Mouse (Mus musculus): ENCODE measurements around the gene Mrln.

Gene Mrln

DNA sequence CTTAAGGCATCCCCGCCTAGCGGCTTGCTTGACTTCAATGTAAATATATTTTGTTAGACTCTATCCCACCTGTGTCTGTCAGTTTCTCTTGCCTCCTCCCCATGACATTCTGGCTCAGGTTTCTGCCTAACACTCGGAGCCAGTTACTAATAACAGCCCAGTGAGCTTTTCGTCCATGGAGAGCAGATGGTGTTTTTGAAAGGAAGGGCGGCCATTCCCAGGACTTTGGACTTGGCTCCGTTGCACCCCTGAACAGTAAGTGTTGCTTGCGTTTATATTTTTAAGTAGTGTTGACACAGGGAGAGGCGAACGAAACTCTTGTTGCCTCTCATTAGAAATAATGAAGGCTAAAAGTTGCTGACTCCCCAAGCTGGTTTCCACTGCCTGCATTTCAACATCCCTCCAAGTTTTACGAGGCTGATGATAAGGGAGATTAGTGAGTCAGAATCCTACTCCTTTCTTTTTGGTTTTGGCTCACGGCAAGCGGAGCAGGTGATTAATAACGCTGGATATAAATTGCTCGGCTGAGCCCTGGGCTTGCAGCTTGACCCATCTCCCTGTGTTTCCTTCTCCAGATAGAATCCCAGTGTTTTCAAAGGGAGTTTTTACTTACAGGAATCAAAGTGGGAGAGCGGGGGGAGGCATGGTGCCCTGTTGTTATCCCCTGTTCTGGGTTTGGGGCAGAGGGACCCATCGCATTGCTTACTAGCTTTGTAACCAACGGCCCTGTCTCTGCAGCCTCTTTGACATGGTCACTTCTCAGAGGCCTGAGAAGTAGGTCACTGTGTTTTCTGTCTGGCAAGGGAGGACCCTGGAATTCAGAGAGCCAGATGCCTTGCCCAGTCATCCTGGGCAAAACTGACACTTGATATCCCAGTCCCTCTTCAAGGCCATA, at the start of gene Mrln:
Mrln (plus strand) TSS at position 160 of the 895 bp plus-strand sequence.
- peak; percentile 55 for DNase-seq (ENCODE audit: low spot score)

DNA sequence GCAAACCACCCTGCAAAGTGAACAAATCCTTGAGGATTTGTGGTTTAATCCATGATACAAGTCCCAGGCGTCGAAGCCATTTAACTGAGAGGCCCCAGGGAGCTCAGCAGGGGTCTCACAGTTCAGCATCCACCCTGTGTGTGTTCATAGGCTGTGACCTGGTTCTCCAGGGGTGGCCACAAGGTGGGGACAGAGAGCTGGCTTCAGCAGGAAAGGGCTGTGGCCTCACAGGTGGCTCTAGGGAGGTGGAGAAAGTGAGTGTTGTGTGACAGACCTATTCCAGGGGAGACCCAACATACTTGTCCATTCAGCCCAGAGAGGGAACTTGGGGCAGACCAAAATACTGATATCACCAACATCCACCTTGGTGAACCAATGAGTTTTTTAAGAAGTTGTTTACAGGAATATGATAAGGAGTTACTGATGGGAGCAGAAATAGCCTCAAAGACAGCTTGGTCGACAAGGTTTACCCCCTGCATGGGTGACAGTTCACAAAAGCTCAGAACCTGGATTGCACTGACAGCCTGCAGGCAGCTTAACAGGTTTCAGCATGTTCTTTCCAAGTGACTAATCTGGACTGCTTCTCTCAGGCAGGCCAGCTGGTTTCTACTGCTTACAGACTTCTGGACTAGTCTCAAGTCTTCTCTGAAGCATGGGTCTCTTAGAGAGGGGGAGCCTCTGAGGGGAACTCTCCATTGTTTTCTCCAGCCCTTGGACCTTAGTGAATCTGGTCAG, 47.9 kb upstream of the Mrln start:
- peak; percentile 35 for DNase-seq (ENCODE audit: low spot score)

DNA sequence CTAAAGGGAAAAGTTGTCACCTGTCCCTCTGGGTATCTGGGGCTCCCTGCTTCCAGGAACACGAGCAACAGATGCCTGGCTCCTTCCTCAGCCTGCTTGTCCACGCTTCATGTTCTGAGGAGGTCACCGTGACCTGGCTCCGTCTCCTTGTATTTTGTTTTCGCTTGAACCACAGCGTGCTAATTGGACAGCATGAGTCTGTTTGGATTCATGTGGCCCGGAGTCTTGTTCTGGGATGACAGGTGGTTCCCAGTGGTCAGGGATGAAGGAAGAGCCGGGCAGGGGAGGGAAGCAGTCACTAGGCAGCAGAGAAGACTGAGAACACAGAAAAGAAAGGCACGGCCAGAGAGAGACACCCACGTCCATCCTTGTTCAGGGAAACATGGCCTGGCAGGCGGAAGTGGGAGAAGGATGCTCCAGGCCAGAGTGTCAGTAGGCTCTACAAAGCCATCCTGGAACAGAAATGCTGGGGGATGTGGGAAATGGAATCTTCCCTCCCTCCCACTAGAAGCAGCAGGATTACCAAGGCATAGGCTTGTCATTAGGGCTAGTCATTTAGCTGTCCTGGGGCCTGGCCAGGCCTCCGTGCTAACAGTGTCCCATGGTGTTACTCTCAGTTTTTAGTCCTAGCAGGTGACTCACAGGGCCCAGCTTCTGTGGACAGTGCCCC, 44.7 kb upstream of the Mrln start:
- DNase-seq (ENCODE audit: low spot score): no peak

DNA sequence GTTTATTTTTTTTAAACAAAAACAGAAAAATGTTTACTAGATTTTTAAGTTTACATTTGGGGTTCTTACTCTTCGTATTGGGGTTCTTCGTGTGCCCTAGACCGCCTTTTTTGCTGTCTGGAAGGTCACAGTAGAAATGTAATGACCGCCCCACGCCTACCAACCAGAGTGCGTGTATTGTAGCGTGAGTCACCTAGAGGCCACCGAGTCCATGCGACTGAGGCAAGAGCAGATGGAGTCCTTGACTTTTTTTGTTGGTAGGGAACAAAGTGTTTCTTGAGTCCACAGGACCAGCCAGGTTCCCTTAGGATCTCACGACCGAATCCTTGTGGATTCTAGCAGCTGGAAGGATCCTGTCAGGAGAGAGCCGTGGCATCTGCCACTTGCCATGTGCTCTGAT, 43.7 kb upstream of the Mrln start:
- DNase-seq (ENCODE audit: low spot score): no peak

DNA sequence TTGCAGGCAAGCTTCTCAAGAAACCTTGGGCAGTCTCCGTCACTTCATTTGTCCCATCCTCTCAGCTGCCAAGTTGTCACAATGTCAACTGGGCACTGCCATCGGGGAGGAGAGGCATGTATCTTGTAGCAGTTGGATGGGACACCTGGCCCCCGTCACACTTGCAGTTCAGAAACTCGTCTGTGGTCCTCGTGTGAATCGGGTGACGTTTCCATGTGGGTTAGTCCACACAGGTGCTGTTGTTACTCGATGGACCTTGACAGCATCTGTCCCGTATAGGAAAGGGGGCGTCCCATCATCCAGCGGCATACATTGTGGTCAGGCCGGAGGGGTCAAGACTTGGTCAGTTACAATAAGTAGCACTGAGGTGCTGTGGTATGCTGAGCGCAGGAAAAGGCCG, 43.0 kb upstream of the Mrln start:
- DNase-seq (ENCODE audit: low spot score): no peak

DNA sequence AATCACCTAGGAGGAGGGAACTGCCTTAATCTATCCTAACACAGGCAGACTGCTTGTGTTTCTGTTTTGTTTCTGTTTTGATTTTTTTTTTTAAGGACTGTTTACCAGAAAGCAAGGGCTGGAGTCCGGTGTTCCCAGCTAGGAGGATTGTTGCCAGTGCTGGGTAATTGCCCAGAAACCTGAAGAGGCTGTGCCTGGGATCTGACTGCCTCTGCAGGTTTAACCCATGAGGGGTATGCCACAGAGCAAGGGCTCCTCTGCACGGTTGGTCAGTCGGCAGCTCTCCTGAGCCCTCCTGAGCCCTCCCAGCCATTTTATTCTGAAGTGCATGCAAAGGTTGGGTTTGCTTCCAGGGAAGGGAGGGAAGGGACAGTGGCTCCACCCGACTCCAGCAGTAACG, 40.8 kb upstream of the Mrln start:
- no peak for DNase-seq (ENCODE audit: low spot score)

DNA sequence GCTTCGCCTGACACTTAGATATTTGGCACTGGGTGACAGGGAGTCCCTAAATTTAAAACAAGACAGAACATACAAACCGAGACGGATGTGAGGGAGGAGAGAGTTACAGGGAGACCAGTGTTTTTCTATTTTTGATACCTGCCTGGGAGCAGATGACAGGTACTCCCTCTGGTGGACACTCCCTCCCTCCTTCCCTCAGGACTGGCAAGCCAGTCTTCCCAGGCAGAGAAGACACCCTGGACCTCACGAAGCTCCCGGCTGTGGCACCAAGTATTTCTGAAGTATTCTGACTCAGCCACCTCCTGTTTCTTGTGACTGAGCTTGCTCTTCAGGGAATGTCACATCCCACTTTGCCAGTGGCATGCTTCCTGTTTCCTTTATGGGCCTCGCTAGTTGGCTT, 38.6 kb upstream of the Mrln start:
- peak; percentile 37 for DNase-seq (ENCODE audit: low spot score)

DNA sequence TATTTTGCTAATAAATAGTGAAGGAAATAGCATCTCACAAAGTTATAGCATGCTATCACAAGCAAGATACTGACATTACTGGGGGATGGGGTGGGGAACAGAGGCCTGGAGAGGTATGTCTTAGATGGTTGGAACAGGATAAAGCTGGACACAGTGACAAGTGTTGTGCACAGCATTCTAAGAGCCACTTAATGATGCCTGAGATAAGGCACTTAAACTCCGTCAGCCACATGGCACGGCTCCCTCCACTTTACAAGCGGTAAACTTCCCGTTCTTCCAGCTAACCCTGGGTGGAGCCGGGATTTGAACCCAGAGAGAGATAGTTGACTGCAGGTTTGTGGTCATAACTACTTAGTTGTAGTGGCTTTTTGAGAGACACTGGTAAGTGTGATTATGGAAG, 38.0 kb upstream of the Mrln start:
- no peak for DNase-seq (ENCODE audit: low spot score)

DNA sequence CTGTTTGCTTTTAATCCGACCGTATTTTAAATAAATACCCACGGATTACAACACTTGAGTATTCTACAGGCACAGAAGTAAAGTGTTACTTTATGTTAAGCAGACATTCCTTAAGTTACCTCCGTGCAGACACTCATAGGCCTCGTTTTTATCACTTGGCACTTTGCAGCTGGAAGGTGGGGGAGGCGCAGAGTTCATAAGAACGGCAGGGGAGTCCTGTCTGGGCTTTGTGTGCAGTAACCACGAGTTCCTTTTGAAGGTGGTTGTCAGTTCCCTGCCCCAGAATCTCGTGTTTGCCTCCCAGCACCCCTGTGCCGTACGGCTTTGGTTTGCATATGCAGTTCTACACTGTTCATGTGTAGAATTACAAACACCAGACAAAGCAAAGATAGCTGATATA, 36.8 kb upstream of the Mrln start:
- DNase-seq (ENCODE audit: low spot score): no peak

DNA sequence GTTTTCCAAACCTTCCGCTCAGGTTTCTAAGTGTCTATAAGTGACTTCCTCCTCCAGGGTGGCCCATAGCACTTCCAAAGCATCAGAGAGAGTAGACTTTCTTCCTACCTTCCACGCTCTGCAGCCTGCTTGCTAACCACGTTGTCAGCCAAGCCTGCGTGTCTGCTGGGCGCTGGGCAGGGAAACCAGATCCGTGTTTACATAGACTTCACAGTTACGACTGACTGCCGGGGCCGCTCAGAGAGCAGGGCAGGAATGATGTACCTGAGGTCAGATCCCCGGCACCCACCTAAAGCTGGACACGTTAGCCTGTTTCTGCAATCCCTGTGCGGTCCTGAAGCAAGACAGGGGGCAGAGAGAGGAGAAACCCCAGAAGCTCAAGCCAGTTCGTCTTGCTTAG, 36.1 kb upstream of the Mrln start:
- no peak for DNase-seq (ENCODE audit: low spot score)

DNA sequence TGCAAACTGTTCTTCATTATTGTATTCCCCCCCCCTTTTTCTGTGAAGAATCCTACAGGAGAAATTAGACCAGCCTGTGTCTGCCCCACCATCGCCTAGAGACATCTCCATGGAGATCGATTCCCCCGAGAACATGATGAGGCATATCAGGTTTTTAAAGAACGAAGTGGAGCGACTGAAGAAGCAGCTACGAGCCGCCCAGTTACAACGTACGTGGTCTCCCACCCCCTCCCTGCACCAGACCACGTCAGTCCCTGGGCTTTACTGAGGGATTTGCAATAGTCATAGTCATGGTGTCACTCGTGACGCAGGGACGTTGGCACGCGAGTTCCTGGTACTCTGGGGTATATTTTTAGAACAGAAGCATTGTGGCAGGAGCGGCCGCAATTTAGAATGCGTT, 35.4 kb upstream of the Mrln start:
- no peak for DNase-seq (ENCODE audit: low spot score)

DNA sequence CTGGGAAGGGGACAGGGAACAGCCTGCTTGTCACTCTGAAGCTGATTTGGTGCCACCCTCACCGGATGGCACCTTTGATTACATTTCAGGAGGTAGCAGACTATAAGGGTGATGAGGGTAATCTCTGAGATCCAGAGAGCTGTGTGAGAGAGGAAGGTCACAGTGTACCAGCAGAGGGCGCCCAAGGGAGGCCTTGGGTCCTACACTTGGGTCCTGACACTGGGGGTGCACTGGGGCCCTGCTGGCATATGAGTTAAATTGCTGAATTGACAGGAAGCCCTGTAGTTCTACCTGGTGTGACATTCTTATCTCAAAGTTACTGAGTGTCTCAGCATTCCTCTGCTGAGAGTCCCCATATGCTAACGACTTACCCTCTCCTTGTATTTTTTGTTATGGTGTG, 31.1 kb upstream of the Mrln start:
- peak; percentile 76 for DNase-seq (ENCODE audit: low spot score)

DNA sequence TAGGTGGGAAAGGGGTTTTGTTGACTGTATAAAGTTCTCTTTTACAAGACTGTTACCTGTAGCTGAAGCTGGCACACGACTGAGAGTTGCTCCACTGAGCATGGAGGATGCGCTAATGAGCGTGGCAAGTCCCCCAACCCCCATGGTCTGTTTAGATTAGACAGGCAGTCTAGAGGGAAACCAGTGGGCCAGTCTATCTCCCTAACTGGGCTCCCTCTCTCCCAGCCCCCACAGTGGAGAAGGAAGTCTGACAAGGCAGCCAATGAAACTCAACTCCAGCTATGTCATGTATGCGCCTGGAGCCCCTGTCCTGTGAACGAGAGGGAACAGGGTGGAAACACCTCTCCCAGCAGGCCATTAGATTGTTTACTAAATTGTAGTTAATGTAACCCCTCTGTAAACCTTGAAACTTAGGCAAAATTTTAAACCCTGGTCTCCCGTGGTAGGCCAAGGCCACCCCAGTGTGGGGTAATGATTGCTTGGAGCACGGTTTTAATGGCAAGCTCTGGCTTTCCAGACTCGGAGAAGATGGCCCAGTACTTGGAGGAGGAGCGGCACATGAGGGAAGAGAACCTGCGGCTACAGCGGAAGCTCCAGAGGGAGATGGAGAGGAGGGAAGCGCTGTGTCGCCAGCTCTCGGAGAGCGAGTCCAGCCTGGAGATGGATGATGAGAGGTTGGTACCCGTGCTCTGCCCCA, 29.8 kb upstream of the Mrln start:
- no peak for DNase-seq (ENCODE audit: low spot score)

DNA sequence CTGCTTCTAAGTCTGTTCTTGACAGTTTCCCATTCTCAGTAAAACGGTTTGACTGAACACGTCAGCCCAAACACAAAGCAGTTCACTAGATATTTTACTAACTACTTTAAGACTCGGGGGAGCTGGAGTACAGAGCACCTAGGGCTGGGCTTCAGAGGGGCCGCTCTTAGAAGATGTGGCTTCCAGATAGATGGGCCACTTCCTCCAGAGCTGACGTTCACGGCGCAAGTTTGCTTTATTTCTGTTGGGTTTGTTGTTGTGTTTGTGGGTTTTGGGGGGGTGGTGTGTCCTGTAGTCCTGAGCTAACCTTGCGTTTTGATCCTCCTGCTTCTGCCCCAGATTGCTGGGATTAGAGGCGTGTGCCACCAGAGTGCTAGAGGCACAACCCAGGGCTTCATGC, 23.7 kb upstream of the Mrln start:
- DNase-seq (ENCODE audit: low spot score): no peak

DNA sequence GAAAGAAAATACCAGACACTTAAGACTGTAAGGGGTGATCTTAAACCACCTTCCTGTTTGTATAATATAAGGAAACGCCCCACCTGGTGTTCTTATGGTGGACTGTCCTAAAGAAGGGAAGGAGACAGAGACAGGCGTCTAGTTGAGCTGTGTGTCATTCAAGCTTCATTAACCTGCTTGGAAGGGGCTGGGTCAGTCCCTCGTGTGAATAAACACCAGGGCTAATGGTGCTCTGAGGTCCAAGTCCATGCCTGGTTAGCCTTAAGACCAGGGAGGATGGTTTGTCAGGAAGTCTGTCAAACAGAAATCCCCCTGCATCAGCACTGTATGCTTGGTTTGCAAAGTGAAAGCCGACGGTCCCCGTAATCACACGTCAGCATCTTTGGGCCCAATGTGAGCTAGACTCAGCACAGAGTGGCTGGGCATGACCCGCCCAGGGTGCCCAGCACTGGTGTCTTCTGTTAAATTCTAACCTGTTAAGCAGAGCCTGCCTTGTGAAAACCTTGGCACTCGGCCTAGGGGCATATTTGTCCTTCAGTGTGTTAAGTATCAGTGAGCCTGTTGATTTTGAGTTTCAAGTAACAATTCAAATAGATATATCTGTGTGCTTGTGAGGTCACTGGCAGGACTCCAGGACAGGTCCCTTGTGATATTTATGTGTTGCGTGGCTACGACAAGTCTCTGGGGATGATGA, 23.0 kb upstream of the Mrln start:
- DNase-seq (ENCODE audit: low spot score): no peak

DNA sequence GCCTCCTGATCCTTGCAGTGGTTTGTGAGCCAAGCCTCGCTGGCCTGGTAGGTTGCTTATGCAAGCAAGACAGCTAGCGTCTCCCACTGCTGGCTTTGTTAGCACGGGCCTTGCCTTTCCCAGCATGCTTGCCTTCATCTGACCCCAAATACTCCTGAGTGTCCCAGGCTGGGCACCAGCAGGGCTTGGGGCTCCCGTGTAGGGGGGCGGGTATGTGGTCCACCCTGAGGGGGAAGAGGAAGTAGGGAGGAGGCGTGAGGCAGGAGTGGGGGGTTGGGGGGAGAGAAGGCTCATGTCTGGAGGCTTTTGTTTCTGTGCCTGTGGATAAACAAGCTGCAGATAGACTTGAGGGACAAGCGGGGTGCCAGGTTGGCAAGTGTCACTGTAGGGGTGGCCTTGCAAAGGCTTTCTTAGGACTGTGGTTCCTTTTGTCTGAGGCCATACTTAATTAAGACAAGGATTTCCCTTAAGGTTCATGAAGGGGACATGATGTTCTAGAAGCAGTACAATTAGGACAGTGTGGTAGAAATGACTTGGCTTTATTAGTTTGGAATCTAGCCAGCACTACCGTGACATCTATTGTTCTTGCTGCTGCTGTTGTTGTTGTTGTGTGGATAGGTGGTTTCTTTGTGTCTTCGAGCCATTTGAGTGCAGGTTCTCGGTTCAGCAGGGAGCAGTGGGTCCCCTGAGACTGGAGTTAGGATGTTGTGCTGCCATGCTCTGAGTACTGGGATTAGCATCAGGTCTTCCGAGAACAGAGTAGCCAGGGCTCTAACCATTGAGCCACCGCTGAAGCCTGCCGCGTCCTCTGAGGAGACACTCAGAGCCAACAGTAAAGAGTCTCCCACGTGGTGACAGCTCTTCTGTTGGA, 21.0 kb upstream of the Mrln start:
- no peak for DNase-seq (ENCODE audit: low spot score)

DNA sequence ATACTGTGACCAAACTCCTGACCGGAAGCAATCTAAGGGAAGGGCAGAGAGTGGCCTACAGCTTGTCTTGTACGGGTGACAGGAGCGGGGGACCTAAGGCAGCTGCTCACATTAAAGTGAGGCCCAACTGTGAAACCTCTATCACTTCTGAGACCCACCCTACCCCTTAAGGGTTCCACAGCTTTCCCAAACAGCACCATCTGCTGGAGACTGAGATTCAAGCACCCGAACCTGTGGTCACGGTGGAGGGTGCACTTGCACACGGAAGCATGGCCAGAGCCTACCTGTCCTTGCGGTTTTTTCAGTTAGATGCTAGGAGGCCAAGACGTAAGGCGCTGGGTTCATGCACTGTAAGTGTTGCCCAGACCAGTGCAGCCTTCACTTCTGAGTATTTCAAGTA, 18.3 kb upstream of the Mrln start:
- DNase-seq (ENCODE audit: low spot score): peak; percentile 65

DNA sequence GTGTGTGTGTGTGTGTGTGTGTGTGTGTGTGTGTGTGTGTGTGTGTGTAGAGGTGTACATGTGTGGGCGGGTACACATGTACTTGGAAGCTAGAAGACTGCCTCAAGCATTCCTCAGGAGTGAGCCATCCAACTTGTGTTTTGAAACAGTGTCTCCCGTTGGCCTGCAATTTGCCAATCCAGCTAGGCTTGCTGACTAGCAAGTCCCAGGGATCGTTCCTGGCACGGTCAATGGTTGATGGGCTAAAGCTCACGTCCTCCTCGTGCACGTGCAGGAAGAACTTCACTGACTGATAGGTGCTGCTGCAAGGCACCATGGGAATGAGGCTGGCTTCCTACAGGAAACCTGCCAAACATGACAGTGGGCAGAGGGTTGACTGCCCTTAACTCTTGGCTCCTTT, 17.9 kb upstream of the Mrln start:
- DNase-seq (ENCODE audit: low spot score): no peak

DNA sequence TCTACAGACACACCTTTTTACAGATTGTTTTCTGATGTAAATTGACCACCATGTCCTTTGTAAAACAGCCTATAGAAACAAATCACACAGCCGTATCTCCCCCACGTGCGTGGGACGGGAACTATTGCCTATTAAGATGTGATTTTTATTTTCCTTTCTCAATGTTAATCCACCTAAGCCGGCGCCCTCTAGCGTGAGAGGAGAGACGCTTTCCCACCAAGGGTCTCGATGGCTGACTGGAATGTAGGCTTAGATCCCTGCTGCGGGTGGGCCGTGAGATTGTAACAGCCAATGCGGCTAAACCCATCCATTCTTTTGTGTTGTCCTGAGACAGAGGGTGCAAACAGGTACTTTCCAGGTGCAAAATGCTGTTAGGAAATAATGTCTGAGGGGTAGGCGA, 14.6 kb upstream of the Mrln start:
- peak; percentile 66 for DNase-seq (ENCODE audit: low spot score)

DNA sequence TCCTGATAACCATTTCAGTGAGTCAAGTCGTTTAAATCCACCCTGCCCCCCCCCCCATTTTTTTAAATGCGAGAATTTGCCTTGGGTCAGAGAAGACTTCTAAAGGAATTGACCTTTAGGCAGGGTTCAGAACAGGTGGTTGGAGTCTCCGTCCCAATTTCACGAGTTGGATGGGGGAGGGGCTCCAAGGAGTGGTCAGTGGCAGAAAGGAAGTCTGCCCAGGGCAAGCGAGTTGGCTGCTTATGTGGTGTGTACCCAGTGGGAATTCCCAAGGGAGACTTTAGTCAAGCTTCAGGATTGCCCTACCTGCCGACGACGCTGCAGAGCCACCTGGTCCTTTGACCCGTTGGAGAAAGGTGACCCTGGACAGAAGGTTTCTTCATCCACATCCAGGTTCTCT, 10.2 kb upstream of the Mrln start:
- no peak for DNase-seq (ENCODE audit: low spot score)

DNA sequence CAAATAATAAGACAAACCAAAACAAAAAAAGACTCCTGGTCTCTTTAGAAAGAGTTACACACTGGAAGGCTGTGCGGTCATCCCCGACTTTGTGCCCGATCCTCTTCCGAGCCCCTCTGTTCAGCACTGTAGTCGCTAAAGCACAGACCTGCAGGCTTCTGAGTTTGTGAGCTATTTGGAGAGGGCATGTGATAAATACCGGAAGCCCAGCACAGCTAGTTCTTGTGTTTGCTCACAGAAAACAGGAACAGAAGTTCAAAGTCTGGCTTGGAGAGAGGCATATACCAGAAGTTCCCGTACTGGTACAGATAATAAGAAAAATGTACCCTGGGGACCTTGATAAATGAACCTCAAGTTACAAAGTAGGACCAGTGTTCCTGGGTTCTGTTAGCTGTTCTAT, 9.2 kb upstream of the Mrln start:
- DNase-seq (ENCODE audit: low spot score): no peak

Measured in retina, embryonic 14.5 days (tissue).